Mouse (Mus musculus) C2C12 (cell line): ENCODE measurements around the gene Cmklr1.

ENCODE experiments used
- CTCF ChIP-seq: IDR thresholded peaks from one replicate; pipeline ENCODE4 v1.5.1; 2011; ENCODE audit not compliant: control insufficient read depth, insufficient read depth, insufficient read length
- USF1 ChIP-seq: IDR thresholded peaks from one replicate; pipeline ENCODE4 v1.6.1; 2011; ENCODE audit warnings: low read depth, mild to moderate bottlenecking, control low read depth, moderate library complexity

DNA sequence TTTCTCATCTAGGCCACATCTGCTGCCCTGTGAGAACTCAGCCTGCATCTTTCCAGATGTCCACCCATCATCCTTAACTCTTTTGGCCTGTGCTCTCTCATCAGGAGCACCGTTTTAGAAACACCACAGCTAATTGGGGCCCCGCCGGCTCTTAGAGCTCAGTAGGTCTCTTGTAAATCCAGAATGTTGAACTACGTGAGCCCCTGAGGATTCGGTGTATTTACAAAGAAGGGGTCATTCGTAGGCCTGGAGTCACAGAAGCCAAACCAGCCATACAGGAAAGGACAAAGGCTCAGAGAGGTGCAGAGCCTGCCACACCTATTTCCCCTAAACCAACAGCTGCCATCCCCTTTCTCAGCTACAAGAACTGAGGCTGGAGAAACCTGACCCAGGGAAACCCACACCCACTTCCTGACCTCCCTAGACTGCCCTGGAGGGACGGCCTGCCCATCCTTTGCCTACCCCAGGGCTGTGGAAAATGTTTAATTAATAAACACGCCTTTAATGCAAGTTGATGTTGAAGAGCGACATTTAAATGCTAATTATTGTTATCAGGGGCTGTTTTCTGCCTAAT is 53.4 kb downstream of the Cmklr1 start:
- no peak for TF ChIP-seq CTCF
- no peak for TF ChIP-seq USF1
